Mouse (Mus musculus): ENCODE measurements at regions not wholly inside any gene's neighbourhood (a gene's known extent, or its start where the extent isn't known, plus 50 kb on each side); places are given as distances from the start of the nearest gene placed in this dataset.

GRCm38 (mm10) chr13:44182544-44183191, 398.1 kb downstream of the Cd83 start:
- no peak for DNase-seq (ENCODE audit: low read depth, low spot score)

- no peak for DNase-seq (ENCODE audit: low read depth, low spot score)
Observed at GRCm38 (mm10) chr13:44195365-44195764, 410.8 kb downstream of the Cd83 start.

- DNase-seq (ENCODE audit: low read depth, low spot score), result no peak
Observed at GRCm38 (mm10) chr13:44206042-44206441, 421.5 kb downstream of the Cd83 start.

GRCm38 (mm10) chr13:44206448-44206847, 421.9 kb downstream of the Cd83 start:
- no peak for DNase-seq (ENCODE audit: low read depth, low spot score)

GRCm38 (mm10) chr13:44207400-44208005, 422.9 kb downstream of the Cd83 start:
- DNase-seq (ENCODE audit: low read depth, low spot score), result no peak

- no peak for DNase-seq (ENCODE audit: low read depth, low spot score)
Observed at GRCm38 (mm10) chr13:44209036-44209435, 424.5 kb downstream of the Cd83 start.

- no peak for DNase-seq (ENCODE audit: low read depth, low spot score)
Observed at GRCm38 (mm10) chr13:44210123-44210522, 425.5 kb downstream of the Cd83 start.

- no peak for DNase-seq (ENCODE audit: low read depth, low spot score)
Observed at GRCm38 (mm10) chr13:44212356-44212755, 427.8 kb downstream of the Cd83 start.

GRCm38 (mm10) chr13:44212936-44213335, 428.4 kb downstream of the Cd83 start:
- DNase-seq (ENCODE audit: low read depth, low spot score), result no peak

GRCm38 (mm10) chr13:44218266-44218665, 433.7 kb downstream of the Cd83 start:
- no peak for DNase-seq (ENCODE audit: low read depth, low spot score)

GRCm38 (mm10) chr13:44221721-44222120, 437.1 kb downstream of the Cd83 start:
- no peak for DNase-seq (ENCODE audit: low read depth, low spot score)

- no peak for DNase-seq (ENCODE audit: low read depth, low spot score)
Observed at GRCm38 (mm10) chr13:44222335-44222734, 437.8 kb downstream of the Cd83 start.

GRCm38 (mm10) chr13:44227706-44228459, 443.3 kb downstream of the Cd83 start:
- no peak for DNase-seq (ENCODE audit: low read depth, low spot score)

GRCm38 (mm10) chr13:44228540-44229135, 444.1 kb downstream of the Cd83 start:
- peak; percentile 4 for DNase-seq (ENCODE audit: low read depth, low spot score)

GRCm38 (mm10) chr13:44229136-44229611, 444.6 kb downstream of the Cd83 start:
- DNase-seq (ENCODE audit: low read depth, low spot score), result no peak

- DNase-seq (ENCODE audit: low read depth, low spot score), result no peak
Observed at GRCm38 (mm10) chr13:44231403-44231802, 446.8 kb downstream of the Cd83 start.

GRCm38 (mm10) chr13:44231868-44232715, 447.5 kb downstream of the Cd83 start:
- DNase-seq (ENCODE audit: low read depth, low spot score), result no peak

GRCm38 (mm10) chr13:44232716-44233051, 448.1 kb downstream of the Cd83 start:
- DNase-seq (ENCODE audit: low read depth, low spot score), result no peak

- DNase-seq (ENCODE audit: low read depth, low spot score), result no peak
Observed at GRCm38 (mm10) chr13:44234241-44234640, 449.7 kb downstream of the Cd83 start.

GRCm38 (mm10) chr13:44235236-44235635, 450.7 kb downstream of the Cd83 start:
- no peak for DNase-seq (ENCODE audit: low read depth, low spot score)

- DNase-seq (ENCODE audit: low read depth, low spot score), result no peak
Observed at GRCm38 (mm10) chr13:44235941-44236340, 451.4 kb downstream of the Cd83 start.
